In the genomic region with DNA sequence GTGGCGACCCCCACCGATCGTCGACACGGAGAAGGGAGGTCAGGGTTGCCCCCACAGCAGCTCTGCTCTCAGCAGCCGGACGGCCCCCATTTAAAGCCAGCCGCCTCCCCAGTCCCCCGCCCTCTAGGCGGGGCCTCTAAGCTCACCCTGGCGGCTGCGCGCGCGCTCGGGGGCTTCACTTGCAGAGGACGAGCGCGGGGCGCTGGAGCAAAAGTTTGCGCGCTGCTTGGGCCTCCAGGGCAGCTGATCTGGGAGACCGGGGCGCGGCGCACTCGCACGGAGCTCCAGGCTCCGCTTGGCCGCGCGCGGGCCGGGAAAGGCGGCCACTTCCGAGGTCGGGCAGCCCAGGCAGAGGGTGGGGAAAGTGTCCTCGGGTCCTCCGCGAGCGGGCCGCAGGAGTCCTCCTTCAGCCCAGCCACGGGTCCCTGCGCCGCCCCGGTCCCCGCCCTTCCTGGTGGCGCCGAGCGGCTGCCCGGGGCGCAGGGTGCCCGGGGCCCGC, we compare ENCODE assay signal across 8 mouse cellular contexts. TPM values are rescaled to one million over a fixed set of nuclear protein-coding genes. Genes with fewer than 3 reads are reported as not detected.
DNase-seq lines count a peak whose midpoint lies in the region; ATAC-seq lines count a peak whose summit lies in the region.

A gene (minus strand): TSS at position 68 of the 499 bp plus-strand sequence.

- H3K4me2 ChIP-seq in forebrain, embryonic 13.5 days, result peak within 1 kb of the TSS; percentile 98
- H3K4me2 ChIP-seq in heart, embryonic 16.5 days (ENCODE audit: low read depth, low read length), result peak within 1 kb of the TSS; percentile 97
- H3K4me2 ChIP-seq in liver, embryonic 13.5 days, result peak within 1 kb of the TSS; percentile 60
- peak within 1 kb of the TSS; percentile 92 for H3K4me2 ChIP-seq in neural tube, embryonic 15.5 days

- peak within 1 kb of the TSS; percentile 22; the same call in 1 of the 2 replicates for H3K27ac ChIP-seq in forebrain, embryonic 13.5 days
- H3K27ac ChIP-seq in heart, embryonic 16.5 days (ENCODE audit: low read length), result peak within 1 kb of the TSS; percentile 63
- H3K27ac ChIP-seq in liver, embryonic 13.5 days, result no peak within 1 kb of the TSS
- peak within 1 kb of the TSS; percentile 78 for H3K27ac ChIP-seq in neural tube, embryonic 15.5 days (replicated peaks)

- no peaks in the 10 kb centered on the region for H3K36me3 ChIP-seq in erythroblast, embryonic 14.5 days (ENCODE audit: control insufficient read depth)
- no peaks in the 10 kb centered on the region for H3K36me3 ChIP-seq in forebrain, embryonic 13.5 days (ENCODE audit: poor library complexity, severe bottlenecking)
- no peaks in the 10 kb centered on the region for H3K36me3 ChIP-seq in heart, embryonic 16.5 days (ENCODE audit: control insufficient read depth, insufficient read depth)
- H3K36me3 ChIP-seq in liver, embryonic 13.5 days, result no peaks in the 10 kb centered on the region
- no peaks in the 10 kb centered on the region for H3K36me3 ChIP-seq in neural tube, embryonic 15.5 days

- peak within 1 kb of the TSS; percentile 16 for H3K4me3 ChIP-seq in erythroblast, embryonic 14.5 days (replicated peaks)
- H3K4me3 ChIP-seq in forebrain, embryonic 13.5 days, result peak within 1 kb of the TSS; percentile 70
- H3K4me3 ChIP-seq in heart, embryonic 16.5 days (ENCODE audit: low read length), result peak within 1 kb of the TSS; percentile 73
- peak within 1 kb of the TSS; percentile 52 for H3K4me3 ChIP-seq in liver, embryonic 13.5 days (replicated peaks)
- peak within 1 kb of the TSS; percentile 70 for H3K4me3 ChIP-seq in neural tube, embryonic 15.5 days (replicated peaks)

- no peaks in the 10 kb centered on the region for H3K9me3 ChIP-seq in erythroblast, embryonic 14.5 days (ENCODE audit: control insufficient read depth, low read length)
- H3K9me3 ChIP-seq in forebrain, embryonic 13.5 days (replicated peaks), result no peaks in the 10 kb centered on the region
- H3K9me3 ChIP-seq in heart, embryonic 16.5 days (replicated peaks; ENCODE audit: control insufficient read depth, low read length), result no peaks in the 10 kb centered on the region
- no peaks in the 10 kb centered on the region for H3K9me3 ChIP-seq in liver, embryonic 13.5 days (replicated peaks)
- no peaks in the 10 kb centered on the region for H3K9me3 ChIP-seq in neural tube, embryonic 15.5 days (replicated peaks)

- WGBS in forebrain, embryonic 13.5 days, result 0% methylated on average over 43 of the region's 54 CpGs
- under 1% methylated on average over 54 of the region's 54 CpGs for WGBS in heart, embryonic 16.5 days
- 2% methylated on average over 54 of the region's 54 CpGs for WGBS in liver, embryonic 13.5 days (ENCODE audit: insufficient replicate concordance)
- under 1% methylated on average over 42 of the region's 54 CpGs for WGBS in neural tube, embryonic 15.5 days

- no peak for ATAC-seq in erythroblast, adult 5-6 weeks (replicated peaks; ENCODE audit: low FRiP score, poor library complexity, severe bottlenecking)
- ATAC-seq in forebrain, embryonic 13.5 days, result peak; percentile 81
- ATAC-seq in heart, embryonic 16.5 days (replicated peaks; ENCODE audit: extremely low read depth, insufficient read depth, low FRiP score), result peak; percentile 85
- ATAC-seq in liver, embryonic 13.5 days (ENCODE audit: low read depth), result no peak
- peak; percentile 82 for ATAC-seq in neural tube, embryonic 15.5 days (ENCODE audit: low FRiP score)

- H3K27me3 ChIP-seq in erythroblast, embryonic 14.5 days (ENCODE audit: control insufficient read depth), result peaks cover 31% of the 10 kb centered on the region
- H3K27me3 ChIP-seq in forebrain, embryonic 13.5 days, result peaks cover 47% of the 10 kb centered on the region
- peaks cover 57% of the 10 kb centered on the region for H3K27me3 ChIP-seq in heart, embryonic 16.5 days (ENCODE audit: control insufficient read depth, insufficient read depth, low read length)
- peaks cover 57% of the 10 kb centered on the region for H3K27me3 ChIP-seq in liver, embryonic 13.5 days
- peaks cover 13% of the 10 kb centered on the region; the same call in 1 of the 2 replicates for H3K27me3 ChIP-seq in neural tube, embryonic 15.5 days (replicated peaks)

- H3K9ac ChIP-seq in forebrain, embryonic 13.5 days, result peak within 1 kb of the TSS; percentile 74
- peak within 1 kb of the TSS; percentile 80 for H3K9ac ChIP-seq in heart, embryonic 16.5 days (ENCODE audit: low read length)
- no peak within 1 kb of the TSS for H3K9ac ChIP-seq in liver, embryonic 13.5 days
- peak within 1 kb of the TSS; percentile 69 for H3K9ac ChIP-seq in neural tube, embryonic 15.5 days (replicated peaks)

- no peaks in the 10 kb centered on the region for H3K4me1 ChIP-seq in erythroblast, embryonic 14.5 days (ENCODE audit: control insufficient read depth)
- peaks cover 12% of the 10 kb centered on the region for H3K4me1 ChIP-seq in forebrain, embryonic 13.5 days
- no peaks in the 10 kb centered on the region for H3K4me1 ChIP-seq in heart, embryonic 16.5 days (ENCODE audit: control insufficient read depth, insufficient read depth, low read length)
- H3K4me1 ChIP-seq in liver, embryonic 13.5 days (replicated peaks), result no peaks in the 10 kb centered on the region
- peaks cover 29% of the 10 kb centered on the region for H3K4me1 ChIP-seq in neural tube, embryonic 15.5 days

- peak; percentile 70 to 81 for DNase-seq in kidney, postnatal 25 days
- DNase-seq in liver, embryonic 13.5 days, result no peak
- peak; percentile 75 to 81 for DNase-seq in urinary bladder, postnatal 4 days (ENCODE audit: low spot score in 2 of 2)

RNA-seq across cellular contexts. Expression of the gene that starts here (rescaled TPM):
- polyA plus RNA-seq in erythroblast, embryonic 14.5 days (2012), result not detected in 2 replicates
- not detected in 2 replicates for total RNA-seq in erythroblast, adult 5-6 weeks (2015; ENCODE audit: low replicate concordance)
- not detected in 2 replicates for total RNA-seq in erythroblast, adult 5-6 weeks (2017; ENCODE audit: low replicate concordance)
- polyA plus RNA-seq in forebrain, embryonic 13.5 days (2015; fragmentation: Nextera tagmentation; extraction: Ambion mirVana), result 0.39 TPM in 1 of 2 replicates, not detected in the other
- 0.16 and 0.17 TPM in 2 replicates for polyA plus RNA-seq in heart, embryonic 16.5 days (2015; fragmentation: Nextera tagmentation; extraction: Ambion mirVana)
- not detected in 2 replicates for polyA plus RNA-seq in liver, embryonic 13.5 days (2015; fragmentation: Nextera tagmentation; extraction: Ambion mirVana)
- 2.0 and 3.2 TPM in 2 replicates for polyA plus RNA-seq in neural tube, embryonic 15.5 days (2015; fragmentation: Nextera tagmentation; extraction: Ambion mirVana)

Comparison
In these comparisons a context has a peak if more than half of its experiments do, and no peak if none do; other contexts are left out.
1. Peak in ATAC-seq, H3K4me3 ChIP-seq, H3K27ac ChIP-seq, H3K9ac ChIP-seq and H3K4me2 ChIP-seq in forebrain, embryonic 13.5 days; RNA of the gene not detected or under 1 TPM.
2. Peak in ATAC-seq, H3K4me3 ChIP-seq, H3K27ac ChIP-seq, H3K9ac ChIP-seq and H3K4me2 ChIP-seq in heart, embryonic 16.5 days; RNA of the gene not detected or under 1 TPM.
3. H3K4me3 ChIP-seq: peak in every context shown above with its lines; median percentile 73 in heart, embryonic 16.5 days; 70 in forebrain, embryonic 13.5 days; 70 in neural tube, embryonic 15.5 days; 52 in liver, embryonic 13.5 days; 16 in erythroblast, embryonic 14.5 days.